Mouse (Mus musculus): ENCODE measurements at regions not wholly inside any gene's neighbourhood (a gene's known extent, or its start where the extent isn't known, plus 50 kb on each side); places are given as distances from the start of the nearest gene placed in this dataset.

DNA sequence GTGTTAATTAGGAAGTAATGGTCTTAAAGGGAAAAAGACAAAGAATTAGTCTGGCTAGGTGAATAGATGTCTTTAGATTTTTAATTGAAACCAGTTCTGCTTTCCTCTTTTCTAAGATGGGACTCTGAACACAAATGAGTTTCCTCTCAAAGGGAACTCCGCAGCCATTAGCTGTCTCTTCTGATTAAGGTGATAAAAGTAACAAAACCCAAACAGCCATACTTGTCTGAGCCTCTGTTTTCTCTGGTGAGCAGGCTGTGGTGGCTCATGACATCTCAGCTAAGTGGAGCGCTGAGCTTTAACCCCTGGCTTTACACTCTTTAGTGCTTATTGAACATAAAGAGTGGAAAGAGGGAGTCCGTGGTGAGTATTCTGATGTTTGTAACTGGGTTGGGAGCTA lies 565.7 kb downstream of the Rnf144b start:
- Histone ChIP-seq H3K4me1 (ENCODE audit: control insufficient read depth, insufficient read depth, low read length) (no peaks in the 10 kb centered on the region), H3K9me3 (replicated peaks; ENCODE audit: control insufficient read depth, low read length) (no peaks in the 10 kb centered on the region), H3K9ac (replicated peaks; ENCODE audit: low read length) (no peak overlapping the region), H3K36me3 (replicated peaks; ENCODE audit: control insufficient read depth, insufficient read depth, low read depth, low read length) (no peaks in the 10 kb centered on the region), H3K4me2 (ENCODE audit: low read depth, low read length) (no peak overlapping the region), H3K27me3 (ENCODE audit: control insufficient read depth, insufficient read depth, low read length) (no peaks in the 10 kb centered on the region), H3K27ac (replicated peaks; ENCODE audit: low read depth, low read length) (no peak overlapping the region), H3K4me3 (ENCODE audit: low read depth, low read length) (no peak overlapping the region)
- 38% methylated on average over 3 of the region's 3 CpGs for WGBS
- DNase-seq (ENCODE audit: low spot score): peak; percentile 54
- no peak for ATAC-seq (replicated peaks; ENCODE audit: insufficient number of reproducible peaks, low FRiP score, low TSS enrichment, low read depth)

DNA sequence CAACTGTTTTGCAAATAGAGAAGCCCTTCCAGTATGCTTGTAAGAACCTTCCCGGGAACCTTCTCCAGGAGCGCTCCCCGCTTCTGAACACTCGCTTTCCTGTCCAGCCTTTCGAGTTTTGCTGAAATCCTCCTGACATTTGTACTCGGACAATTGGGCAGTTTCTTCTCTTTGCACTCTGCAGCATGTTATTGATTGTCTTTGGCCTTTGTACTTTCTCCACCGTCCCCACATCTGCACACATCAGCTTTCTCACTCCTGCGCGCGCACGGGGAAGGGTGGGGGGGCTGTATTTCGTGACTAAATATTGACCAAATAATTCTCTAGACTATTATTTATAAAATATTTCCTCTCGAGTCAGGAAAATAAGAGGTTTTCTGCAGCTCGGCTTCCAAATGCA lies 567.2 kb upstream of the Id4 start:
- WGBS: 90% methylated on average over 14 of the region's 14 CpGs
- H3K27ac ChIP-seq (replicated peaks; ENCODE audit: low read depth, low read length): no peak overlapping the region
- no peak for ATAC-seq (replicated peaks; ENCODE audit: insufficient number of reproducible peaks, low FRiP score, low TSS enrichment, low read depth)

DNA sequence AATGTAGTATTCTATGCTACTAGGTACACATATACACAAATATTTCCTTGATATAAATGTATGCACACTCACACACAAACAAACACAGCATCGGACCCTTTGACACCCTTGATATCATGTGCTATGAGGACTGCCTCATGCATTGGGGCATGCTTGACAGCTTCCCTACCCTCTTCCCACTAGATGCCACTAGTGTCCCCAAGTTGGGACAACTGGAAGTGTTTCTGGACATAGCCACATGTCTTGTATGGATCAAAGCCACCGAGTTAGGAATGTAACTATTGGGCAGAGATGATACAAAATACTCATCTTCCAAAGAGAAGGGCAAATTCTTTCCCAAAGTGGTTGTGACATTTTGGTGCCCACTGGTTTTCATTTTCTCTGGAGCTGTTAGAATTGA lies 565.2 kb upstream of the Id4 start:
- no peak overlapping the region for H3K27ac ChIP-seq (replicated peaks; ENCODE audit: low read depth, low read length)
- WGBS: 78% methylated on average over 2 of the region's 2 CpGs
- no peaks in the 10 kb centered on the region for H3K36me3 ChIP-seq (replicated peaks; ENCODE audit: control insufficient read depth, insufficient read depth, low read depth, low read length)
- ATAC-seq (replicated peaks; ENCODE audit: insufficient number of reproducible peaks, low FRiP score, low TSS enrichment, low read depth): no peak
- no peaks in the 10 kb centered on the region for H3K9me3 ChIP-seq (replicated peaks; ENCODE audit: control insufficient read depth, low read length)
- no peak overlapping the region for H3K4me3 ChIP-seq (ENCODE audit: low read depth, low read length)
- no peaks in the 10 kb centered on the region for H3K27me3 ChIP-seq (ENCODE audit: control insufficient read depth, insufficient read depth, low read length)
- H3K4me1 ChIP-seq (ENCODE audit: control insufficient read depth, insufficient read depth, low read length): no peaks in the 10 kb centered on the region
- H3K9ac ChIP-seq (replicated peaks; ENCODE audit: low read length): no peak overlapping the region
- DNase-seq (ENCODE audit: low spot score): no peak
- no peak overlapping the region for H3K4me2 ChIP-seq (ENCODE audit: low read depth, low read length)

More for the DNA sequence above, 567.2 kb upstream of the Id4 start:
- no peak for DNase-seq (ENCODE audit: low spot score)
- Histone ChIP-seq H3K4me2 (ENCODE audit: low read depth, low read length) (no peak overlapping the region), H3K4me1 (ENCODE audit: control insufficient read depth, insufficient read depth, low read length) (no peaks in the 10 kb centered on the region), H3K27me3 (ENCODE audit: control insufficient read depth, insufficient read depth, low read length) (no peaks in the 10 kb centered on the region), H3K36me3 (replicated peaks; ENCODE audit: control insufficient read depth, insufficient read depth, low read depth, low read length) (no peaks in the 10 kb centered on the region), H3K9me3 (replicated peaks; ENCODE audit: control insufficient read depth, low read length) (no peaks in the 10 kb centered on the region), H3K9ac (replicated peaks; ENCODE audit: low read length) (no peak overlapping the region), H3K4me3 (ENCODE audit: low read depth, low read length) (no peak overlapping the region)

DNA sequence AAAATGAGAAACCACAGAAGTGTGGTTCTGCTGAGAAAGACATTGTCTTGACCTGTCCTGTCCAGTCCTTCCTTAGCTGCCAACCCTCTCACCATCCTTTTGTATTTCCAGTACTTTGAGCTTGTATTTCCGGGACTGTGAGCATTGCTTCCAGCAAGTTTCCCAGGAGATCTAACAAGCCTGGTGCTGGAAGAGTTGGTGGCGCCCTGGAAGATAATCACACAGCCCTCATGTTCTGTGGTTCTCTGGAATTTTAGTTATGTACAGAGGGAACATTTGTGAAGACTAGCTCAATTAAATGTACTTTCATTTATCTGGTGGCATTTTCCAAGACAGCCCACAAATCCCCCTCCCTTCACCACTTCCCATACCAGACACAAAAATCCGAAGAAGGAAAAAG lies 560.5 kb upstream of the Id4 start:
- Histone ChIP-seq H3K4me3 (ENCODE audit: low read depth, low read length) (no peak overlapping the region), H3K4me2 (ENCODE audit: low read depth, low read length) (no peak overlapping the region), H3K9me3 (replicated peaks; ENCODE audit: control insufficient read depth, low read length) (no peaks in the 10 kb centered on the region), H3K9ac (replicated peaks; ENCODE audit: low read length) (no peak overlapping the region), H3K27me3 (ENCODE audit: control insufficient read depth, insufficient read depth, low read length) (no peaks in the 10 kb centered on the region), H3K36me3 (replicated peaks; ENCODE audit: control insufficient read depth, insufficient read depth, low read depth, low read length) (no peaks in the 10 kb centered on the region), H3K4me1 (ENCODE audit: control insufficient read depth, insufficient read depth, low read length) (no peaks in the 10 kb centered on the region), H3K27ac (replicated peaks; ENCODE audit: low read depth, low read length) (no peak overlapping the region)
- 55% methylated on average over 3 of the region's 3 CpGs for WGBS
- no peak for ATAC-seq (replicated peaks; ENCODE audit: insufficient number of reproducible peaks, low FRiP score, low TSS enrichment, low read depth)
- DNase-seq (ENCODE audit: low spot score): no peak

DNA sequence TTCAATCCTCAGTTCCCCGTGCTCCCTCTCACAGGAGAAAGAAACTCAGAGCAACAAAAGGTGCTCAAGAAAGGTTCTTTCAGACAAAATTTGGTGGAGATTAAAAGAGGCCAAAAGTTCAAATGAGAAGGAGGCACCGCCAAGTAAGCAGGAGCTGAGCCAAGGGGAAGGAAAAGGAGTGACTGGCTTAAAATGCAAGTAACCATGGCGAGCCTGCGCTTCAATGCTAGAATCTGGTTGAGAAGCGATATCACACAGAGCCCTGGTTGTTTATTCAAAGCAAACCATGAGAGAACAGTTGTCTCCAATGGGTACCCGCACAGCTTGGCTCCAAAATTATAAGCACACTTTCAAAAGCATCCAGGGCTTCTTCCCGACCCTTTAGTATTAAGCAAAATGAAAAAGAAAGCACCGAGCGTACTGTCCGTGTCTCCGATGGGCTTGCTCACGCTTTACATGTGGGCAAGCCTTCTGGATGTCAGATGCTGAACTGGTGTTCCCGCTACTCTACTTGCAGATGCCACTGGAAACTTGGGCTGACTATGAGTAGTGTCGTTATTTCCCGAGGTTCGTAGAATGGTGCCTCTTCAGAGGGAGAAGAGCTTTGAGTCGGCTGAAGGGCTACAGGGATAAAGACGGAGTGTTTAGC lies 552.9 kb upstream of the Id4 start:
- 86% methylated on average over 18 of the region's 18 CpGs for WGBS
- ATAC-seq (replicated peaks; ENCODE audit: insufficient number of reproducible peaks, low FRiP score, low TSS enrichment, low read depth) (no peak), DNase-seq (ENCODE audit: low spot score) (no peak)
- H3K9ac ChIP-seq (replicated peaks; ENCODE audit: low read length): no peak overlapping the region
- no peaks in the 10 kb centered on the region for H3K36me3 ChIP-seq (replicated peaks; ENCODE audit: control insufficient read depth, insufficient read depth, low read depth, low read length)
- no peaks in the 10 kb centered on the region for H3K9me3 ChIP-seq (replicated peaks; ENCODE audit: control insufficient read depth, low read length)
- H3K27ac ChIP-seq (replicated peaks; ENCODE audit: low read depth, low read length): no peak overlapping the region
- no peak overlapping the region for H3K4me3 ChIP-seq (ENCODE audit: low read depth, low read length)
- no peaks in the 10 kb centered on the region for H3K27me3 ChIP-seq (ENCODE audit: control insufficient read depth, insufficient read depth, low read length)
- no peaks in the 10 kb centered on the region for H3K4me1 ChIP-seq (ENCODE audit: control insufficient read depth, insufficient read depth, low read length)
- no peak overlapping the region for H3K4me2 ChIP-seq (ENCODE audit: low read depth, low read length)

DNA sequence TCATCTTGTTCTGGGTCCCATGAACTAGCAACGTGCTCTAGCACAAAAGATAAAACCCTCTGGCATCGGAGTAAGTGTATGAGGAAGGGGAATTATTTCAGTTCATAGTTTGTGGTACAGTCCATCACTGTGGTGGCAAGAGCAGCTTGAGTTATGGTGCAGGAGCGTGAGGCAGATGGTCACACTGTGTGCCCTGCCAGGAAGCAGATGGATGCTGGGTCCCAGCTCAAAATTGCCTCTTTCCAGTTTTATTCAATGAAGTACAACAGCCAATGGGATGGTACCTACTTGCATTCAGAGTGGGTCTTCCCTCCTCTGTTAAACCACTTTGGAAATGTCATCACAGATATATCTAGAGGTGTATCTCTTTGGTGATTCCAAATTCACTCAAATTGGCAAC lies 551.7 kb upstream of the Id4 start:
- Histone ChIP-seq H3K27ac (replicated peaks; ENCODE audit: low read depth, low read length) (no peak overlapping the region), H3K36me3 (replicated peaks; ENCODE audit: control insufficient read depth, insufficient read depth, low read depth, low read length) (no peaks in the 10 kb centered on the region), H3K4me3 (ENCODE audit: low read depth, low read length) (no peak overlapping the region), H3K9ac (replicated peaks; ENCODE audit: low read length) (no peak overlapping the region), H3K4me2 (ENCODE audit: low read depth, low read length) (no peak overlapping the region), H3K9me3 (replicated peaks; ENCODE audit: control insufficient read depth, low read length) (no peaks in the 10 kb centered on the region), H3K4me1 (ENCODE audit: control insufficient read depth, insufficient read depth, low read length) (no peaks in the 10 kb centered on the region), H3K27me3 (ENCODE audit: control insufficient read depth, insufficient read depth, low read length) (no peaks in the 10 kb centered on the region)
- WGBS: 93% methylated on average over 3 of the region's 3 CpGs
- ATAC-seq (replicated peaks; ENCODE audit: insufficient number of reproducible peaks, low FRiP score, low TSS enrichment, low read depth): no peak
- no peak for DNase-seq (ENCODE audit: low spot score)

DNA sequence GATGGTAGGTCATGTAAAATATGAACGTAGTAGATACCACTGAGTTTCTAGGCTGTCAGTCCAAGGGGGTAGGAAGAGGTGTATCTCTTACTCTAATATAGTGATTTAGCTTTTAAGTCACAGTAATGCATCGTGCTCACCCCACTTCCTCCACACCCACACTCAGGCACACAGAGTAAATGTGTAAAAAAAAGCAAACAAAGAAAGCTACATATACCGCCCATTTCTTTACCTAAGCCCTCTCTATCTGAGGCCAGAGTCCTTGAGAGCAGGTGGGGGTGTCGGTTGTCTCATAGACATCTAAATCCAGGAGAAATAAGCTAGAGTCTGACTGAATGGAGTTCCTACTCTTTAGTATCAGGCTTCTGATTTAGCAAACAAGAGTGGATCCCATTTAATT lies 548.5 kb upstream of the Id4 start:
- no peaks in the 10 kb centered on the region for H3K36me3 ChIP-seq (replicated peaks; ENCODE audit: control insufficient read depth, insufficient read depth, low read depth, low read length)
- no peak overlapping the region for H3K4me2 ChIP-seq (ENCODE audit: low read depth, low read length)
- no peak for DNase-seq (ENCODE audit: low spot score)
- H3K27me3 ChIP-seq (ENCODE audit: control insufficient read depth, insufficient read depth, low read length): no peaks in the 10 kb centered on the region
- no peak for ATAC-seq (replicated peaks; ENCODE audit: insufficient number of reproducible peaks, low FRiP score, low TSS enrichment, low read depth)
- H3K4me1 ChIP-seq (ENCODE audit: control insufficient read depth, insufficient read depth, low read length): no peaks in the 10 kb centered on the region
- H3K9ac ChIP-seq (replicated peaks; ENCODE audit: low read length): no peak overlapping the region
- H3K27ac ChIP-seq (replicated peaks; ENCODE audit: low read depth, low read length): no peak overlapping the region
- WGBS: 85% methylated on average over 4 of the region's 4 CpGs
- H3K9me3 ChIP-seq (replicated peaks; ENCODE audit: control insufficient read depth, low read length): no peaks in the 10 kb centered on the region
- no peak overlapping the region for H3K4me3 ChIP-seq (ENCODE audit: low read depth, low read length)

DNA sequence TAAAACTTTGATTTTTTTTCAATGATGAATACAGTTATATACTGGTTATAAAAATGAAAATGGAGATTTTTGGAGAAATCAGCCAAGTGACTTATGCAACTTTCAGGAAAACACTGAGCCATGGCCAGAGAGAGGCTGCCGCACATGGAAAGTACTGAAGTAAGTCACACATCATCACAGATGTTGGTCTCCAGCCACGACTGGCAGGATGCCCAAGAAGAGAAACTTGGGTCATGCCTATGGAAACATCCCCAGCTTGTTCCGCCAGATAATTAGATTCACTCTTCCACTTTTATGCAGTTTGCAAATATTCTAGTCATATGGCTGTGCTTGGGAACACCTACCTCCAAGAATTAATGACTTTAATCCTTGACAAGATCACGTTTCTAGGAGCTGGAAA lies 544.8 kb upstream of the Id4 start:
- 80% methylated on average over 4 of the region's 4 CpGs for WGBS
- no peak overlapping the region for H3K9ac ChIP-seq (replicated peaks; ENCODE audit: low read length)

More for the DNA sequence above, 544.8 kb upstream of the Id4 start:
- Histone ChIP-seq H3K4me2 (ENCODE audit: low read depth, low read length) (no peak overlapping the region), H3K36me3 (replicated peaks; ENCODE audit: control insufficient read depth, insufficient read depth, low read depth, low read length) (no peaks in the 10 kb centered on the region), H3K4me3 (ENCODE audit: low read depth, low read length) (no peak overlapping the region), H3K27ac (replicated peaks; ENCODE audit: low read depth, low read length) (no peak overlapping the region), H3K27me3 (ENCODE audit: control insufficient read depth, insufficient read depth, low read length) (no peaks in the 10 kb centered on the region), H3K4me1 (ENCODE audit: control insufficient read depth, insufficient read depth, low read length) (no peaks in the 10 kb centered on the region), H3K9me3 (replicated peaks; ENCODE audit: control insufficient read depth, low read length) (no peaks in the 10 kb centered on the region)
- no peak for ATAC-seq (replicated peaks; ENCODE audit: insufficient number of reproducible peaks, low FRiP score, low TSS enrichment, low read depth)
- no peak for DNase-seq (ENCODE audit: low spot score)

Data from embryonic facial prominence, embryonic 11.5 days (tissue).